Mouse (Mus musculus): ENCODE results near the gene Entr1. TPM values are rescaled to one million over a fixed set of nuclear protein-coding genes. Genes with fewer than 3 reads are reported as not detected.

Entr1 gene
- polyA plus RNA-seq, 1 experiment from 2014 or later: 166 TPM

DNA sequence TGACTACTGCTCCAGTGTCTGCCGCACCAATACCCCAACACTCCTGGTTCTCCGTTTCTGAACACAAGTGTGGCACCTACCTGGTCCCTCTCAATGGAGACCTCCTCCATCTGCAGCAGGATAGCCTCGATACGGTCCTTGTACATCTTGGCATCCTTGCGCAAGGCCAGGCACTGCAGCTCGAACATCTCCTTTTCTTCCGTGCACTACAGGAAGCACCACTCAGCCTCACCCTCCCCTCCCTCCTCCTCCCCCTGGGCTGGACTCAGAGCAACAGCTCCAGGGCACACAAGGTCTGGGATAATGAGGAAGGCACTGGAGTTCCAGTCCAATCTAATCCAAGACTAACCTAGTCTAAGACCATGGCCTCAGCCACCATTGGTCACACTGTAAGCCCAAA, 32.4 kb downstream of the Entr1 start:
- Histone ChIP-seq H3K27me3 (no peaks in the 10 kb centered on the region), H3K4me2 (replicated peaks) (no peak overlapping the region), H3K36me3 (peaks cover 13% of the 10 kb centered on the region; the same call in 1 of the 2 replicates), H3K27ac (no peak overlapping the region), H3K9me3 (no peaks in the 10 kb centered on the region), H3K4me1 (replicated peaks) (peaks cover 12% of the 10 kb centered on the region), H3K9ac (replicated peaks) (no peak overlapping the region), H3K4me3 (replicated peaks) (no peak overlapping the region)
- no peak for ATAC-seq
- WGBS: 78% methylated on average over 7 of the region's 7 CpGs

- H3K4me3 ChIP-seq (replicated peaks): no peak overlapping the region
- peaks cover 13% of the 10 kb centered on the region; the same call in 1 of the 2 replicates for H3K36me3 ChIP-seq
- H3K27me3 ChIP-seq: no peaks in the 10 kb centered on the region
- H3K27ac ChIP-seq: no peak overlapping the region
- WGBS: 85% methylated on average over 4 of the region's 4 CpGs
- H3K9ac ChIP-seq (replicated peaks): no peak overlapping the region
- no peak overlapping the region for H3K4me2 ChIP-seq (replicated peaks)
- ATAC-seq: no peak
- H3K4me1 ChIP-seq (replicated peaks): peaks cover 13% of the 10 kb centered on the region
- no peaks in the 10 kb centered on the region for H3K9me3 ChIP-seq
Observed at GRCm38 (mm10) chr2:26356231-26356630, 32.9 kb downstream of the Entr1 start.

DNA sequence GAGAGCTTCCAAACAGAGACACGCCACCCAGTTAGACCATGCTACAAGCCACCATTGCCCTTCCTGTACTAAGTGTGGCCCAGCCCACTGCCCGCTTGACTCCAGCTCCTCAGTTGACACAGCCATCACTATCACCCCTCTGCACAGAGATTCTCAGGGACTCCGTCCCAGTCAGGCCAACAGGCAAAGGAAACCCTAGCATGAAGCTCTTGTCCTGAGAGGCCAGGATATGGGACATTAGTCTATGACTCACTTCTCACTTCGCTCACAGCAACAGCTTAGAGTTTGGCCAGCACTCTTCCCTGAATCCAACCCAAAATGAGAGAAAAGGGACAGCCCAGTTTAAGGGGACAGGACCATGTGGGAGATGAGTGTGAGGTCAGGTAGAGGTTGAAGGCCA, 34.7 kb downstream of the Entr1 start:
- peaks cover 24% of the 10 kb centered on the region for H3K36me3 ChIP-seq
- WGBS: 94% methylated on average over 4 of the region's 4 CpGs
- H3K27ac ChIP-seq: no peak overlapping the region
- H3K9me3 ChIP-seq: no peaks in the 10 kb centered on the region
- H3K4me3 ChIP-seq (replicated peaks): no peak overlapping the region
- H3K9ac ChIP-seq (replicated peaks): peak overlapping the region; percentile 19; the same call in 1 of the 2 replicates
- H3K27me3 ChIP-seq: no peaks in the 10 kb centered on the region
- ATAC-seq: no peak
- H3K4me2 ChIP-seq (replicated peaks): no peak overlapping the region
- peaks cover 23% of the 10 kb centered on the region for H3K4me1 ChIP-seq (replicated peaks)

DNA sequence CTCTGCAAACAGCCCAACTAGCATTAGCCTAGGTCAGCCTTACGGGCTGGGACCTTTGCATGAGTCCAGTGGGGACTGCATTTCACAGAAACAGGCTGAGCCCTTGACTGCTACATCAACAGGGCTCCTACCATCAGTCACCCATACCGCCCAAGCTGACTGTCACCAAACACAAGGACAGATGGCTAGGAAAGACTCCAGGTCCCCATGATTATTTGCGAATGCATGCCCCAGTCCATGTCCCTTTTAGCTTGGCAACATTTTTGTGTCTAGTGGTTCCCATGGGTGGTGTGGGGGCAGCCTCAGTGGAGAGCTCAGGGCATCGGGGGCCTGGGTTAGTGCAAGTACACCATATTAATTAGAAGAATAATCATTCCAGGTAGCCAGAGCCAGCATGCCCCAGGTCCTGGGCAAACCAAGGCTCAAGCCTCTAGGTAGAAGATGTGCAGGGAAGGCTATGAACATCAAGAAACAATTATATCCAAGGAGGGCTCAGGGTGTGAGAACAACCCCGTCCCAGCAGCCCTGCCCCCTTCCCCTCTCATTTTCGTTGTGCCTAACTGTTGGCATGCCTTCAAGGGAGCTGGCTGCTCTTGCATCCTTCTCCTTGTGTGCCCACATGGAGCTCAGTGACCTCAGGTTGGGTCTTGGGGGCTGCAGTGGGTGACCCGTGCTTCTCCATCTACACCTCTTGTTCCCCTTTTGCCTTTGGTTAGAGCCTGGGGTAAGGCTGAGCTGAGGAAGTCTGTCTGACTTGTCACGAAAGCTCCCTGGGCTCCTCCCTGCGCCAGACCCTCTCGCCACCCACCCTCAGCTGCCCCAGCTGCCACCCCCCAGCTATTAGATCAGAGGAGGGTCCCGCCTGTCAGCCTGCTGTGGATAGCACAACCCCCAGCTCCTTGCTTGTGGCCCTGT, 35.8 kb downstream of the Entr1 start:
- H3K27ac ChIP-seq: no peak overlapping the region
- WGBS: 88% methylated on average over 11 of the region's 11 CpGs

GRCm38 (mm10) chr2:26352291-26352910, 36.7 kb downstream of the Entr1 start:
- Histone ChIP-seq H3K27me3 (no peaks in the 10 kb centered on the region), H3K27ac (peak overlapping the region; percentile 84), H3K4me3 (replicated peaks) (peak overlapping the region; percentile 87), H3K9ac (replicated peaks) (peak overlapping the region; percentile 97), H3K4me2 (replicated peaks) (peak overlapping the region; percentile 97), H3K4me1 (replicated peaks) (peaks cover 23% of the 10 kb centered on the region), H3K9me3 (no peaks in the 10 kb centered on the region), H3K36me3 (peaks cover 44% of the 10 kb centered on the region)
- peak; percentile 66 for ATAC-seq
- WGBS: 4% methylated on average over 36 of the region's 36 CpGs

More for the DNA sequence above, 35.8 kb downstream of the Entr1 start:
- ATAC-seq: 0 out of 2 replicates have a peak, but pooled peaks have one; percentile 2
- Histone ChIP-seq H3K9ac (replicated peaks) (peak overlapping the region; percentile 97), H3K4me3 (replicated peaks) (peak overlapping the region; percentile 87), H3K4me2 (replicated peaks) (peak overlapping the region; percentile 97), H3K27me3 (no peaks in the 10 kb centered on the region), H3K9me3 (no peaks in the 10 kb centered on the region), H3K4me1 (replicated peaks) (peaks cover 23% of the 10 kb centered on the region), H3K36me3 (peaks cover 35% of the 10 kb centered on the region)

DNA sequence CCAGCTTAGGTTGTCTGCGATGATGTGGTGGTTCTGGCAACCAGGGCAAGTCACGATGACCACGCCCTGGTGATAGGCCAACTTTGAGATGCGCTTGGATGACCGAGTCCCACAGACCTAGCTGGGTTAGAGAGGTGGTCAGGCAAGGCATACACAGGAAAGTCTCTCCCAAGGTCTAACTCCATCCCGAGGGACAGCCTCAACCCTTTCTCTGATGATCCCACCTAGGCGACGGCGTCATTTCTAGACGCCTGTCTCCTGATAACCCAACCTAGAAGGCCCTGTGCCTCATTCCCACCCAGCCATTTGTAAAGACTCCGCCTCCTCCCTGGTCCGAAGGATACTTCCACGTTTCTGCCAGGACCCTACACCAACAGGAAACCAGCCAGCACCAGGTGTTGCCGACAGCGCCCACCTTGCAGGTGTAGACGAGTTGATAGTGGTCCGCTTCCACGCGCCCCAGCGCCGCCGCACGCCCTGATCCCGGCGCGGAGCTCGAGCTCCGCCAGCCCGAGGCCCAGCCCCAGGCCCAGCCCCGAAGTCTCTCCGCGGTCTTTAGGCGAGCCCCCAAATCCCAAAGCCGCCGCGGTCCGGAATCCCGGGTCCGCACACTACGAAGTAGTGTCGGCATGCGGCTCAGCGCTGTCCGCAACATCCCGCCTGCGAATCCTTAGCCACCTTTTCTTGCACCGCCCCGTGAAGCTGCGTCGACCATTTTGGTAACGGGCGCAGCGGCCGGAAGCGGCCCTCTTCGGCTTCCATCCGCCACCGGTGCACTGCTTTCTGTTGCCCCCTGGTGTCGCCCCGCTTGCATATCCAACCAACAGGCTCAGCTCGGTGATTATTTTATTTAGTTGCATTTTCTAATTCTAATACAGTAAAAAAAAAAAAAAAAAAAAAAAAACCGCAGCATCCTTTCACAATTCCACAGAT, 37.5 kb downstream of the Entr1 start, which contains the start of gene Dnlz:
TSS of gene Dnlz (minus strand) at position 753 of the 933 bp plus-strand sequence.
- Histone ChIP-seq H3K27me3 (no peaks in the 10 kb centered on the region), H3K27ac (peak within 1 kb of the TSS; percentile 84), H3K4me1 (replicated peaks) (peaks cover 23% of the 10 kb centered on the region), H3K9ac (replicated peaks) (peak within 1 kb of the TSS; percentile 97), H3K4me3 (replicated peaks) (peak within 1 kb of the TSS; percentile 87), H3K36me3 (peaks cover 52% of the 10 kb centered on the region), H3K9me3 (no peaks in the 10 kb centered on the region), H3K4me2 (replicated peaks) (peak within 1 kb of the TSS; percentile 97)
- peak; percentile 86 for ATAC-seq
- WGBS: 2% methylated on average over 62 of the region's 62 CpGs

DNA sequence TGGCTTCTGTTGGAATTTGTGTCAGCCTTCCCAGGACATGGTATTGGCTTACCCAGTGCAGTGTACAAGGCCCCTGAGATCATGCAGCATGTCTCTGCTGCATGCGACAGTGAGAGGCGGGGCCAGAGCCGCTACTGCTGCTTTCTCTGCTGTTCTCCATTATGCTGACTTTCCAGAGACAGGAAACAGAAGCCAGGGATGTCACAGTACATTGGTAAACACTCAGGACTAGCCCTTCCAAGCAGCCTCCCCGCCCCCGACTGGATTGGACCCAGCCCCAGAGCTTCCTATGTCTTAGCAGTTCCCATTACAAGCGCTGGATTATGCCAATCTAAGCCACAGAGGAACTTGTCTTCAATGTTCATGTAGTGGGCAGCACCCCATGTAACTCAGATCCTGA, 40.9 kb downstream of the Entr1 start:
- Histone ChIP-seq H3K9me3 (no peaks in the 10 kb centered on the region), H3K4me2 (replicated peaks) (no peak overlapping the region), H3K27ac (no peak overlapping the region), H3K27me3 (no peaks in the 10 kb centered on the region), H3K9ac (replicated peaks) (no peak overlapping the region), H3K4me3 (replicated peaks) (no peak overlapping the region), H3K4me1 (replicated peaks) (peaks cover 20% of the 10 kb centered on the region), H3K36me3 (peaks cover 73% of the 10 kb centered on the region)
- WGBS: 81% methylated on average over 6 of the region's 6 CpGs
- ATAC-seq: no peak

GRCm38 (mm10) chr2:26342609-26343490, 46.3 kb downstream of the Entr1 start:
- WGBS: 75% methylated on average over 11 of the region's 11 CpGs
- Histone ChIP-seq H3K36me3 (peaks cover 96% of the 10 kb centered on the region), H3K4me3 (replicated peaks) (no peak overlapping the region), H3K9ac (replicated peaks) (no peak overlapping the region), H3K9me3 (no peaks in the 10 kb centered on the region), H3K4me2 (replicated peaks) (no peak overlapping the region), H3K27ac (0 out of 2 replicates have a peak overlapping the region, but pooled peaks have one; percentile 9), H3K4me1 (replicated peaks) (no peaks in the 10 kb centered on the region), H3K27me3 (no peaks in the 10 kb centered on the region)
- ATAC-seq: no peak

GRCm38 (mm10) chr2:26342044-26342443, 47.1 kb downstream of the Entr1 start:
- Histone ChIP-seq H3K36me3 (peaks cover 88% of the 10 kb centered on the region), H3K27me3 (no peaks in the 10 kb centered on the region), H3K4me2 (replicated peaks) (no peak overlapping the region), H3K4me3 (replicated peaks) (no peak overlapping the region), H3K27ac (0 out of 2 replicates have a peak overlapping the region, but pooled peaks have one; percentile 9), H3K9me3 (no peaks in the 10 kb centered on the region), H3K4me1 (replicated peaks) (no peaks in the 10 kb centered on the region), H3K9ac (replicated peaks) (no peak overlapping the region)
- 92% methylated on average over 10 of the region's 10 CpGs for WGBS
- no peak for ATAC-seq

- H3K4me1 ChIP-seq (replicated peaks): no peaks in the 10 kb centered on the region
- WGBS: 91% methylated on average over 2 of the region's 2 CpGs
- ATAC-seq: no peak
- no peak overlapping the region for H3K4me2 ChIP-seq (replicated peaks)
- peaks cover 83% of the 10 kb centered on the region for H3K36me3 ChIP-seq
- H3K4me3 ChIP-seq (replicated peaks): no peak overlapping the region
- H3K27ac ChIP-seq: no peak overlapping the region
- H3K27me3 ChIP-seq: no peaks in the 10 kb centered on the region
- no peaks in the 10 kb centered on the region for H3K9me3 ChIP-seq
- H3K9ac ChIP-seq (replicated peaks): no peak overlapping the region
Observed at GRCm38 (mm10) chr2:26341510-26341981, 47.6 kb downstream of the Entr1 start.

GRCm38 (mm10) chr2:26339204-26339551, 49.9 kb downstream of the Entr1 start:
- H3K4me1 ChIP-seq (replicated peaks): no peaks in the 10 kb centered on the region
- no peak overlapping the region for H3K4me3 ChIP-seq (replicated peaks)
- H3K27ac ChIP-seq: no peak overlapping the region
- no peaks in the 10 kb centered on the region for H3K9me3 ChIP-seq
- H3K36me3 ChIP-seq: peaks cover 59% of the 10 kb centered on the region
- H3K9ac ChIP-seq (replicated peaks): no peak overlapping the region
- no peaks in the 10 kb centered on the region for H3K27me3 ChIP-seq
- 90% methylated on average over 5 of the region's 5 CpGs for WGBS
- ATAC-seq: no peak
- H3K4me2 ChIP-seq (replicated peaks): no peak overlapping the region
